Mouse (Mus musculus) c-Kit-positive CD71-positive TER-119-negative erythroid progenitor cells, embryonic 14.5 days (primary cell): ENCODE measurements around the gene Qpctl.
A peak's percentile ranks its signal among the peaks of the same experiment; 100 is the strongest.

Source experiments
- DNase-seq: peaks from one replicate; pipeline ENCODE4 v3.0.0-alpha.2; 2013; ENCODE audit warnings: low read depth

Gene Qpctl

DNA sequence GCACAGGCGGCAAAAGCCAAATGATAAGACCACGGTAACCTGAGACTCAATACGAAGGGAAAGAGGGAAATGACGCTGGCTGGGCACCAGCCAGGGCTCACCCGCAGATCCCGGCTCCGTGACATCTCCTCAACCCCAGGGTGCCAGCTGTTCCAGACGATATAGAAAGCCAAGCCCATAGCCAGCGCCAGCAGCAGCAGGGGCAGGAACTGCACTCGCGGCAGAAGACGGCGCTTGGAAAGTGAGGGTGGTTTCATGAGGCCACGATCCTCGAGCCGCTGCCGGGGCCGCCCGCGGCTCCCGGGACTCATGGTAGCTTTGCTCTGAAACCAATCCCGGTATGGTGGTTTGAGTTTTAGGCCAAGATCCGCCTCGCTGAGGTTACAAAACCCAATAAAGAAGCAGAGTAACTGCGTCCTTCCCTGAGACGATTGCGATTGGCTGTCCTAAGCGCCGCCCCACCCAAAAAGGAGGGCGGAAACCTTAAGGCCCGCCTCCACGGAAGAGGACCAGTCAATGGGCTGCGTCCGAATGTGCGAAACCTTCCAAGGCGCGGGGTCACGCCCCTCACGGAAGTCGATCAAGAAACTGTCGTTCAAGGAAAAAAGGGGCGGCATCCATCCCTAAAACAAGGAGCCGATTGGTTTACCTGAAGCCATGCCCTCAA lies at the start of gene Qpctl:
TSS of gene Qpctl (minus strand) at position 417 of the 667 bp plus-strand sequence.
- DNase-seq: peak; percentile 100

DNA sequence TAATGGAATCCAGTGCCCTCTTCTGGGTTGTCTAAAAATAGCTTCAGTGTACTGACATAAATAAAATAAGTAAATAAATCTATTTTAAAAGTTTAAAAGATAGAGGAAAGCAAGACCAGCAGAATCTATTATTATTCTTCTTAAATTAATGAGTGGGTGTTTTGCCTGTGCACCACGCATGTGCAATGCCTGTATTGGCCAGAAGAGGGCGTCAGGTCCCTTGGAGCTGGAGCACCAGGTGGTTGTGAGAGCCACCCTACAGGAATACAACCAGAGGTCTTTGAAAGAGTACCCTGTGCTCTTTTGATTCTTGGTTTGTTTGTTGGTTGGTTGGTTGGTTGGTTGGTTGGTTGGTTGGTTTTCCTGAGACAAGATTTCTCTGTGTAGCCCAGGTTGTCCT lies 48.9 kb upstream of the Qpctl start:
- DNase-seq: no peak

DNA sequence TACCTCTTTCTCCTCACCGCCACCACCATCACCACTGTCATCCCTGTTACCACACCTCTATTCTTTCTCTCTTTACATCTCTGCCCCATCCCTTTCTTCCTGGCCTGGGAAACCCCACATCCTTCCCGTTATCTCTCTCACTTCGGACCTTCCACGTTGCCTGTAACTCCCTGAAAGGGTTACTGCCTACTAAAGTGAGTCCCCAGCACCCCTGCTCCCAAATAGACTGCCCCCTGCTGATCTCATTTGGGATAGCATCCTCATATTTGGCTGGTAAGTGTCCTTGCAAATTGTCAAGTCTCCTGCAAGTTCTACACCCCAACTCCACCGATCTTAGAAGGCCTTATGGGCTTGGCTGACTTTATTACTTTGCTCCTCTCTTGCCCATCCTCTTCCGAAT lies 47.6 kb upstream of the Qpctl start:
- no peak for DNase-seq

DNA sequence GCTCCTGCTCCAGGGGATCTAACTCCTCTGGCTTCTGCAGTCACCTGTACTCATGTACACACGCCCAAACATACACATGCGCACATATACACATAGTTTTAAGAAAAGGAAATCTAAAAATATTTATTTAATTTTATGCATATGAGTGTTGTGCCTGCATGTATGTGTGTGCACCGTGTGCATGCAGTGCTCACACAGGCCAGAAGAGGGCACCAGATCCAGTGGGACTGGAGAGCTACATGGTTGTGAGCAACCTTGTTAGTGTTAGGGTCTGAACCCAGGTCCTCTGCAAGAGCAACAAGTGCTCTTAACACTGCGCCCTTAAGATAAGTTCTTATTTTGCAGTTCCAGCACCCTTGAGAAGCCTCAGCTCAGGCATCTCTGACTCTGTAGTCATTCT lies 45.6 kb upstream of the Qpctl start:
- no peak for DNase-seq

DNA sequence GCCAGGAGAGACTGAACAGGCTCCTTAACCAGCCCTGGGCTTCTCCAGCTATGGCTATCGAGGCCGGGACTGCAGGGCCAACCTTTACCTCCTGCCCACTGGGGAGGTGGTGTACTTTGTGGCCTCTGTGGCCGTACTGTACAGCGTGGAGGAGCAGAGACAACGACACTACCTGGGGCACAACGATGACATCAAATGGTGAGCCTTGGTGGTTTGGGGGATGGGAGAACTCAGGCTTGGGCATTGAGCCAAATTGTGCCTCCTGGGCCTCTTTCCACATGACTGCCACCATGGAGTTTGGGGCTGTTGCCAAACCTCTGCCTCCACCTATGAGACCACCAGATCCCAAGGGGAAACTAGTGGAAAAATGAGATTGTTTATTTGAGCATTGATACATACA lies 35.7 kb upstream of the Qpctl start:
- DNase-seq: no peak

DNA sequence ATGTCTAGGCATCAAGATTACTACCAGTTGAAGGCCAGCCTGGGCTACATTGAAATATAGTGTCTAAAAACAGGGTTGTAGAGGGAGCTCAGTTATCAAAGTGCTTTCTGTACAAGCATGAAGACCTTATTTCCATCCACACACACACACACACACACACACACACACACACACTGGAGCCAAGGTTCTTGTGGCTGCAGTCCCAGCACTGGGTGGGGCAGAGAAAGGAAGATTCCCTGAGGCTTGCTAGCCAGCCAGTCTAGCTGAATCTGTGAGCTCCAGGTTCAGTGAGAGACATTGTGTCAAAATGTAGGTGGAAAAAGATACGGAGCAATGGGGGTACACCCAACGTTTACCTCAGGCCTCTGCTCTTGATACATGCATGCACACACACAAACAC lies 35.2 kb upstream of the Qpctl start:
- DNase-seq: no peak

DNA sequence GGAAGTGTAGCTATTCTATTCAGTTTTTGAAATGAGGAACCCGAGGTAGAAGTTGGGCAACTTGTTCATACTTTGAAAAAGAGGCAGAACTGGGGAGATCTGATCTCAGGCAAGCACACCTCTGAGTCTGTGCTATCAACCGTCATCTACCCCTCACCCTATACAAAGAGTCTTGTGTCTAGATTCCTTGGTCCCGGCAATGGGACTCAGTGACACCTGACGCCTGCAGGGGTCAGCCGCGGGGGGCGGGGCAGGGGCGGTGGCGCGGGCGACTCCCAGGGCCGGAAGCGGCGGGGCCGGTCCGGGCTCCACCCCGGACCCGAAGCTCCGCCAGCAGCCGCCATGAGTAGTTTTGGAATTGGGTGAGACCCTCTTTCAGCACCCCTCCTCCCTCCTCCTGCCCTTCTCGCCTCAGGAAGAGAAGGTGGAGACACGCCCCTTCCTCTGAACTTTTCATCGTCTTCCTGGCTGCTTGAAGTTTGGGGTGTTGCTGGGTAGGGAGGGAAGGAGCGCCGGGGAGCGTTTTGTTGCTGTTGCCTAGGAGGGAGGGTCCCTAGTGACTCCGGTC lies 31.9 kb upstream of the Qpctl start:
- DNase-seq: no peak

DNA sequence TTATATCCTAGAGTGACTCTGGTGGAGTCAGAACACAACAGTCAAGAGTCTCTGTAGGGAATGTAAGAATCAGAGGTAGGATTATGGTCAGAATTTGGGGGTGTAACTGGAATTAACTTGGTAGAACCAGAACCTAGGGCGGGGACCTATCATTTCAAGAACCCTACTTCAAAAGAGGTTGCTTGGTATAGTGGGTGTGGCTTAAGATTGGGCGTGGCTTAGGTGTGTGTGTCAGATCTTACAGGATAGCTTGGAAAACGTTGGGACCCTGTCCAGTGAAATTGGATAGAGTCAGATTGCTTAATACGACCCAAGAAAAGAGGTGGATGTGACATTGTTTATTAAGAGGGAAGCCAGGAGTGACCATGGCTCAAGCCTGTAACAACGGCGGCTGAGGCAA lies 30.8 kb upstream of the Qpctl start:
- no peak for DNase-seq

DNA sequence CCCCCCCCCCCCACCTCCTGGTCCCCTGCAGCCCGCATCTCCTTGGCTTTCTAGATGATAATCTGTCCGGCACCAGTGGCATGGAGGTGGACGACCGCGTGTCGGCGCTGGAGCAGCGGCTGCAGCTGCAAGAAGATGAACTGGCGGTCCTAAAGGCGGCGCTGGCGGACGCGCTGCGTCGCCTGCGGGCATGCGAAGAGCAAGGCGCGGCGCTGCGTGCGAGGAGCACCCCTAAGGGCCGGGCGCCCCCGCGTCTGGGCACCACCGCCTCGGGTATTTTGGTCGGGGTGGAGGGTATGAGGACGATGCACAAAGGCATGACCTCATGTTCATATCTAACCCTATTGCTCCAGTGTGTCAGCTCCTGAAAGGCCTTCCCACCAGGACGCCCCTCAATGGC lies 30.1 kb upstream of the Qpctl start:
- DNase-seq: no peak

DNA sequence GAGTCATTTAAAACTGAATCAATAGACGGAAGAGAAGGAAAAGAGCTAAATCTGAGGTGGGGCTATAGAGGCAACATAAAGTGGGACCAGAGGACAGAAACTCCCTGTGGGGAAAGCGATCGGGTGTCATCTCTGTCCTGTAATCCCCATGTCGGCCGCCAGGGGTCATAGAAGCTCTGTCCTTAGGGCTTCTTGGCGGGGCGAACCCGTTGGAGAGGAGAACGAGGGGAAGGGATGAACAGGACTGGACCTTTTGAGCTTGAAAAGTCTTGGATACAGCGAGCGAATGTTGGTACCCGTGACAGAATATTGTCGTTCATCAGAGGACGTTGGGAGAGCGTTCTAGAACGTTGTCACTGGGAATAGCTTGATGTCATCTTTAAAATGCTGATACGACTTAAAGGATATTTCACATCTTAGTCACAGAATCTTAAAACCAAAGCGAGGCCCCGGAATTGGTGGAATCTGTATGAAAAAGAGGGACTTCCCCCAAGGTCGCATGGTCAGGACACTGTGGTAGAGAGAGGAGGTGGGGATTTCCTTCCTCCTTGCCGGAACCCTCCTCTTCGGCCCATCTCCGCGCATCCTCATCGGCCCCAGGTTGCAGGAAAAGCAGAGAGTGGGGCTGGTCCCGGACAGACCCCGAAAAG lies 29.5 kb upstream of the Qpctl start:
- DNase-seq: peak; percentile 68

DNA sequence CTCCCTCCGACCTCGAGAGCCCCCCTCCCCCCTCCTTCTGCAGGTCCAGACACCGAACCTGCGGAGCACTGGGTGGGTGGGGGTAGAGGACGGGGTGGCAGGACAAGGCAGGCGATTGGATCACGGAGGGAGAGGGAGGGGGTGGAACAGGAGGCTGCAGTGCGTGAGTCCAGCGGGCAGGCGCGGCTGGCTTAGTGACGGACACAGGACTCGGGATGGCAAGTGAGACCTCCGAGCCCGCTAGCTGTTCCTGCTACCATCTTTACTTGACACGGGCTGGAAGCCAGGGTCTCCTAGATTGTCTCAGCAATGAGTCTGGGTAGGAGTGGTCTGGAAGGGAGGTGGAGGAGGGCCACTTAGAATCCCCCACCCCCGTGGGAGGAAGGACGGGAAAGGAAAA lies 28.9 kb upstream of the Qpctl start:
- no peak for DNase-seq

DNA sequence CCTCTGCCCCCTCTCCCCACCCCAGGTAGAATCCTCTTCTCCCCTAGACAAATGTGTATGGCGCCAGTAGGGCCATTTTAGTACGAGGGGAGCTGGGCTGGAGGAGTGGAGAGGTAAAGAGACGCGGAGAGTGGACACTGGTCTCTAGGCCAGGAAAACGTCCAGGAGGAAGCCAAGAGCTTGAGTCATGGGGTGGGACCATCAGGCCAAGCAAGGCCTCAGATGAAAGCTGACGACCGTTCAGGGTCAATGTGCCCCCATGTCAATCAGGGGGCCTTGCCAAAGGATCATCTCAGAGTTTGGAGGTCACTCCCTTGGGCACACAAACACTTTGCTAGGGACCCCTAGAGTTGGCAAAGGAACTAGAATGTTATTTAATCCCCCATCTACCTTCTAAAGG lies 28.1 kb upstream of the Qpctl start:
- no peak for DNase-seq

DNA sequence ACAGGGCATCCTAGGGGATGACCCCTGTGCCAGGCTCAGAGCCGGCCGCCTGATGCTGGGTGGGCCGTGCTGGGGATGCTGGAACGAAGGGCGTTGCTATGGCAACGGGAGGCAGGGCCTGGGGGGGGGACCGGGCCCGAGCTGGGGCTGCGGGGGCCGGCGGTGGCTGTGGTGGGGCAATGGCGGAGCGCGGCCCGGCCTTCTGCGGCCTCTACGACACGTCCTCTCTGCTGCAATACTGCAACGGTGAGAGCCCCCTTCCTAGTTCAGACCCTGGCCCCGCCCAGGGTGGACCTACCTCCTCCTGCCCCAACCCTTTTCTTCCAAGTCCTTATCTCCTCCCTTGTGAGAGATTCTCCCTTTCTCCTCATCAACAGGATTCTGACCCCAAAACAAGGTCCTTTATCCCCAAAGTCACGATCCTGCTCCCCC lies 27.4 kb upstream of the Qpctl start:
- no peak for DNase-seq

DNA sequence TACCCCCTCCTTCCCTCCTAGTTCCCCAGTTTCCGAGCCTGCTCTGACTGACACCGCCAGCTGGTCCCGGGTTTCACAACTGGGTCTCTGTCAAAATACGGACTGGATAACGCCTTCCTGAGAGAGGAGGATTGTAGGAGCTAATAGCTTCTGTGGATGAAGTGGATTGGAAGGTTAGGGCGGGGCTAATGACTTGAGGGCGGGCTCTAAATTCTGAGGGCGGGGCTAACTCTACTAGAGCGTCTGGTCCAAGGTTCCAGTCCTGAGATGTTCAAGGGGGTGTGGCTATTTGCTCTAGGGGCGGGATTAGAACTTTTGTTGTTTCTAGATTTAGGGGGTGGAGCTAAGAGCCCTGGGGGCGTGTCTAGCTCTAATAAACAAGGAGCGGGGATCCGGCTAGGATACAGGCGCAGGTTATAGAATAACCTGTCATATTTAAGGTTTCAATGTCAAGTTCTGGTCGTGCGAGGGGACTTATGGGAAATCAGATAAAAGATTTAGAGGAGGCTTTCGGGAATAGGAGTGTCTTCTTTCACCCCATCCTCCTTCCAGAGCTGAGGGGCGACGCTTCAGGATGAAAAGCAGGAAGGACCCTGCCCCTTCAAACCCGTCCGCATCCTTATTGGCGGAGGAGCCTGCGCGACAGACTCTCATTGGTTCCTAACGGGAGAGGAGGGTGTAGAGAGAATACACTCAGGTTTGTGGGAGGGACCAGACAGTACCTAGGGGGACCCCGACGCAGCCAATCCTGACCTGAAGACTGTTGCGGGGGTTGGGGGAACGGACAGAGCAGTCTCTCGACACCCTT lies 26.8 kb upstream of the Qpctl start, which contains the start of gene Eml2:
TSS of gene Eml2 (plus strand) at position 714 of the 808 bp plus-strand sequence.
- DNase-seq: no peak

DNA sequence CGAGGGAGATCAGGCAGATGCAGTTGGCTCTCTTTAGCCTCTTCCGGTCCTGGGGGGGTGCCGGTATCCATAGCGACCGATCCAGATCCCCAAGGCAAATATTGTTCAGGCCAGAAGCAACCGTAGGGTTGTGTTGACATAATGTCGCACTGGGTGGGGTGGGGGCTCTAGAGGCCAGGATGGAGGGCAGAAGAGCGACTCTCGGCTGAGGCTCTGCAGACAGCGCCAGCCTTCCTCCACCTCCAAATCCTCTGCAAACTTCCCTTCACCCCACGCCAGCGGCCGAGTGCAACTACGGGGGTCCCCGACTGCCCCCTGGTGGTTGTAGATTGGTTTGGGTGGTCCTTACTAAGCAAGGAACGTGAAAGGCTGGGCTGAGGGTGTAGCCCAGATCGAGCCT lies 23.8 kb upstream of the Qpctl start:
- DNase-seq: peak; percentile 57

DNA sequence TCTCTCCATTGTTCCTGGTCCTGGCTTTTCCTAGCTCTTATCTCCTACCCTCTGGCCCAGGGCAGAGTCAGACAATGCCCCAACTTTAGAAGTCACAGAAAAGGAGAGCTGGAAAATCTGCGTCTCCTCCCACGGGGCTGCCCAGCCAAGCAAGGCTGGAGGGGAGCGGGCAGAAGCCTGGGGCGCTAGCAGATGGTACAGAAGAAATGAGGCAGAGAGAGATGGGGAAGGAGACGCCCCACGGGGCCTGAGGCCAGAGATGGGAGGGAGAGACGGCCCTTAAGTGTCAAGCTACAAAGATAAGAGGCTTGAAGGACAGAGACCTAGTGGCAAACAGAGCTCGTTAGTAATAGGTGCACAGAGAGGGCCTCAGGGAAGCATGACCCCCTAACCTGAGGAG lies 22.7 kb upstream of the Qpctl start:
- no peak for DNase-seq

DNA sequence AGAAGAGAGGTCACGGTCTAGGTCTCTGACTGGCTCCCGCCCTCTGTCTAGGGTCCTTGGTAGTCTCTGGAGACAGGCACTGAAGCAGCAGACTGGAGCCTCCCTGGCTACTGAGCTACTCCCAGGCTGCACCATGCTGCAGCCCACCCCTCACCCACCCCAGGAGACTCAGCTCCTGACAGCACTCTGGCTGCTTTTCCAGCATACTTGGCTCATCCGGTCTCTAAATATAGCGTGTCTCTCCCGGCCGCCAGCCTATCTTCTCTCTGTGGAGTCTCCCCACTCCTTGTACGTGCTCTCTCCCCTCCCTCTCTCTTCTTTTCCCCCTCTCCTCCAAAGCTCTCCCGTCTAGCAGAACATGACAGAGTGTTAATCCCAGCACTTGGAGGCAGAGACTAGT lies 21.1 kb upstream of the Qpctl start:
- DNase-seq: no peak

DNA sequence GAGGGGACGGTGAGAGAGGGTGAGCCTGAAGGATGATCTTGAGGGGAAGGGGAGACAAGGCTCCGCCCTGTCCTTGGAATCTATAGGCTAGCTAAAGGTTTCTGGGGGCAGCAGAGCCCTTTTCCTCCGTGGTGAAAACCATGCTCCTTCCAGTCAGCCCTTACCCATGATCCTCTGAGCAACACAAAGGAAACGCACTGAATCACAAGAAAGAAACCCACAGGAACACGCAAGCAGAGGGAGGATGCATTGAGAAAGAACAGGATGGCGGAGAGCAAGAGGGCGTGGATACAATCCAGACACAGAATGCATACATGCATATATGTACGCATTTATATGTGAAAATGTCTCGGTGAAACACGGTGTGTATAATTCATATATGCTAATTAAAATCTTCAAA lies 20.4 kb upstream of the Qpctl start:
- no peak for DNase-seq

DNA sequence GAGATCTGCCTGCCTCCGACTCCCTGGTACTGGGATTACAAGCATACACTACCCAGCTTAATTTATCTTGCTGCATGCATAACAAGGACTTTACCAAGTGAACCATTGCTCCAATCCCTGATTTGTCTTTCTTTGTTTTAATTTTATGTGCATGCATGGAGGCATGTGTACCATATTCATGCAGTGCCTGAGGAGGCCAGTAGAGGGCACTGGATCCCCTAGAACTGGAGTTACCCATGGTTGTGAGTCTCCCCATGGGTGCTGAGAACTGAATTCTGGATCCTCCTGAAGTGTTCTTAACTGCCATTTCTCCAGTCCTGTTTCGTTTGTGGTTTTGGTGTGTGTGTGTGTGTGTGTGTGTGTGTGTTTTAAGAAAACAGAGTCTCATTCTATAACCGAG lies 17.9 kb upstream of the Qpctl start:
- no peak for DNase-seq

DNA sequence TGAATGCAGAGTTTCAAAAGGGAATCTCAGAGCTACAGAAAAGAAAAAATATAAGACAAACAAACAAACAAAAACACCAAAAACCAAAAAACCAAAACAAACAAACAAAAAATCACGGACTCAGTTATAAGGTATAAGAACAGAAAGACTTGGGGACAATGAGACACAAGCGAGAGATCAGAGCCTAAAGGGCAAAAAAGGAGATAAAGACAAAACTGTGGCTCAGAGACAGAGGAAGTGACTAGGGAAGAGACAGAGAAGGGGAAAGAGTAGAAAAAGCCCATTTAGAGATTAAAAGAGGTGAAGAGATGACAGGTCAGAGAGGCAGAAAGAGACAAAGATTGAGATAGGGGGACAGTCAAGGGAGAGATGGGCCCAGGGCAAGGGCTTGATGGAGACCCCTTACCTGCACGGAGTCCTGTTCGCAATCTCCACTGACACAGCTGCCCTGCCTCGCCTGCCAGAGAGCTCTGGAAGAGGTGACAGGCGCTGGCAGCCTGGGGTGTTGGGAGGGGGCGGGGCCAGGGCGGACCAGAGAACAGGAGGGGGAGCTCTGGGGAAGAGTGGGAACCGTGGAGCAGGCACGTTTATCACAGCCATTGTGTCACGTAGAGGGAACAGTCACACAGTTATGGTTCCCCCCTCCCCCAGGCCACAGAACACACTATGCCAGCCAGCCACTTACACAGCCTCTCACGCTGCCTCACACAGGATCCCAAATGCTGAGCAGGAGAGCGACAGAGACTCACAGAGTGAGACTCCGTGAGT lies 16.7 kb upstream of the Qpctl start, which contains the start of gene Gipr:
TSS of gene Gipr (minus strand) at position 472 of the 768 bp plus-strand sequence.
- no peak for DNase-seq

DNA sequence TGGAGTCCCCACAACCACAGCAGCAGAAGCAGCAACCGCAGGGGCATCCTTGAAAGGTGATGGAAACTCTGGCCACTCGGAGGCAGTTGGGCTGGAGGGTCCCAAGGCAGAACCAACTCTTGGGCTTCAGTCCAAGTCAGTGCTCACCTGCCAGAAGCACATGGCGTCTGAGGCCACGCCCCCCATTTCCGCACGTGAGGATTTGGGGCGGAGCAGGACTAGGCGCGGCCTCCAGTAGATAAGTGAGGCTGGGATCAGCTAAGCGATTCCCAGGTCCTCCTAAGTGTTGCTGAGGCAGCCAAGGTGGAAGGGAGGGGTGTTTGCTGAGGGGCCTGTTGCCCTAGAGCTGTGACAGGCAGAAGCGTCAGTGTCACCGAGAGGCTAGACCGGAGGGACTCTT lies 15.9 kb upstream of the Qpctl start:
- peak; percentile 67 for DNase-seq

DNA sequence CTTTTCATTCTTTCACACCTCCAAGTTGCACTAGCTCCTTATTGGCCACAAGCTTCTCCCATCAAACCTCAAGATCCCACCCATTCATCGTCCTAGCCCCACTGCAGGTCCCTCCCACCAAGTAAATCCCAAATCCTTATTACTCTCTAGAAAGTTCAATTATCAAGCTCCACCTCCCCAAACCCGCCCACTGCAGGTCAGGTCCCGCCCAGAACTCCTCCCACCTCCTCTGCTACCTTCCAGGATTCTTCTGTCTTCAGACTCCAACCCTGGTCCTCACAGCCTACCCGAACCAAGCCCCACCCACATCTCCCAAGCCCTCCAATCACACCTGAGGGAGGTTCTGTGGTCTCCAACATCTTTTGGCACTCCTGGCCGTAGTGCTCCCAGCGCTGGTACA lies 15.1 kb upstream of the Qpctl start:
- DNase-seq: no peak
